Mouse (Mus musculus) liver, postnatal 0 days (tissue): Measurements from ENCODE around the gene Bnc1. TPM values are rescaled to one million over a fixed set of nuclear protein-coding genes. Genes with fewer than 3 reads are reported as not detected.

ENCODE experiments used
- ATAC-seq: fragments of 200-750 bp; cut with Nextera tagmentation; 2 replicates; pipeline ENCODE4 v1.8.0; 2017; ENCODE audit warnings: mild to moderate bottlenecking, moderate library complexity
- DNase-seq: peaks from one replicate; pipeline ENCODE4 v3.0.0-alpha.2; 2016
- H3K27ac ChIP-seq: fragments of 300-500 bp; sonication (generic); 2 replicates; pipeline ENCODE4 v1.5.1; 2014; ENCODE audit warnings: antibody characterized with exemption, moderate library complexity, mild to moderate bottlenecking, low read depth
- H3K27me3 ChIP-seq: fragments of 300-500 bp; sonication (generic); 2 replicates; pipeline ENCODE4 v1.6.1; 2014; ENCODE audit warnings: low read length, control low read depth, mixed read lengths; ENCODE audit not compliant: insufficient read depth
- H3K36me3 ChIP-seq: fragments of 300-500 bp; sonication (generic); replicated peaks from 2 replicates; pipeline ENCODE4 v1.6.1; 2014; ENCODE audit warnings: mild to moderate bottlenecking, control low read depth, low read length, moderate library complexity, mixed read lengths; ENCODE audit not compliant: insufficient read depth
- H3K4me1 ChIP-seq: fragments of 300-500 bp; sonication (generic); 2 replicates; pipeline ENCODE4 v1.6.1; 2014; ENCODE audit warnings: antibody characterized with exemption, mild to moderate bottlenecking, control low read depth; ENCODE audit not compliant: insufficient read depth
- H3K4me2 ChIP-seq: fragments of 300-500 bp; sonication (generic); 2 replicates; pipeline ENCODE4 v1.6.1; 2014; ENCODE audit warnings: low read depth, mild to moderate bottlenecking, low read length, moderate library complexity, mixed read lengths
- H3K4me3 ChIP-seq: fragments of 300-500 bp; sonication (generic); 2 replicates; pipeline ENCODE4 v1.5.1; 2014; ENCODE audit warnings: low read depth, low read length
- H3K9ac ChIP-seq: fragments of 300-500 bp; sonication (generic); replicated peaks from 2 replicates; pipeline ENCODE4 v1.6.1; 2014; ENCODE audit warnings: mild to moderate bottlenecking, moderate library complexity
- H3K9me3 ChIP-seq: fragments of 300-500 bp; sonication (generic); 2 replicates; pipeline ENCODE4 v1.6.1; 2016; ENCODE audit warnings: mild to moderate bottlenecking, control low read depth, low read length, mixed read lengths
- CTCF ChIP-seq: sonication (generic); IDR thresholded peaks from 2 replicates; pipeline ENCODE4 v1.5.1; 2016; ENCODE audit warnings: antibody characterized with exemption, low read depth
- EP300 ChIP-seq: IDR thresholded peaks from 2 replicates; pipeline ENCODE4 v1.6.1; 2016; ENCODE audit warnings: antibody characterized with exemption, low read depth, mild to moderate bottlenecking
- WGBS: fragments of 180-500 bp; shearing (Covaris S2); extraction: QIAGEN DNeasy Blood & Tissue Kit; methylation state at CpG from one replicate; pipeline ENCODE4 v1.1.7; 2014; ENCODE audit not compliant: insufficient replicate concordance; 5-methylcytosine and 5-hydroxymethylcytosine counted together
- polyA plus RNA-seq: library from polyadenylated mRNA; unstranded; fragments of >200 nt; fragmentation: Nextera tagmentation; extraction: Ambion mirVana; gene quantifications from 2 replicates; pipeline ENCODE4 v1.2.1, GENCODE M21; 2015

The Bnc1 gene
- polyA plus RNA-seq, 1 experiment from 2014 or later = 0.38 TPM

- Histone ChIP-seq H3K27ac (no peak overlapping the region), H3K4me2 (no peak overlapping the region), H3K9me3 (no peaks in the 10 kb centered on the region), H3K4me3 (no peak overlapping the region), H3K4me1 (no peaks in the 10 kb centered on the region), H3K36me3 (no peaks in the 10 kb centered on the region), H3K9ac (no peak overlapping the region), H3K27me3 (0 out of 2 replicates have a peak, but pooled peaks cover 9% of the 10 kb centered on the region)
- no peak for DNase-seq
- TF ChIP-seq EP300 = no peak
- no peak for TF ChIP-seq CTCF
- ATAC-seq = no peak
- 54% methylated on average over 4 of the region's 4 CpGs for WGBS
Measured at GRCm38 (mm10) chr7:81920314-81920713, 71.8 kb downstream of the Bnc1 start.

DNA sequence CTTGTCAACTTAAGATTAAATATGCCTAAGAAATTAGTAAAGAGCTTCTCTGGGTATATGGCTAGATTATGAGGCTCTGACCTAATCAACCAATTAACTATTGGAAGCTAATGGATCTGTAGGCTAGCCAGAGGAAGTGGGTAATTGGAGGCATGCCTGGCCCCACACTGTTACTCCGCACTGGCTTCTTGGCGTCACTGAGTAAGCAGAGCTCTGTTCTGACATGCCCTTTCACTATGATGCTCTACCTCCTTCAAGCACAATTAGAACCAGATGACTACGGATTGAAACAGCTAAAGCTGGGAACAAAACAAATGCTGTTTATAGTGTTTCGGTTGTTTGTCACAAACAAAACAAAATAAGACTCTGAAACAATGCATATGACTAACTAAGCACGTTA lies 73.8 kb downstream of the Bnc1 start:
- no peaks in the 10 kb centered on the region for H3K4me1 ChIP-seq
- no peak for ATAC-seq
- TF ChIP-seq EP300 (no peak), CTCF (no peak)

More for the DNA sequence above, 73.8 kb downstream of the Bnc1 start:
- WGBS = 68% methylated on average over 5 of the region's 5 CpGs
- no peak for DNase-seq
- H3K36me3 ChIP-seq = no peaks in the 10 kb centered on the region
- 0 out of 2 replicates have a peak, but pooled peaks cover 9% of the 10 kb centered on the region for H3K27me3 ChIP-seq
- H3K4me3 ChIP-seq = no peak overlapping the region
- no peak overlapping the region for H3K4me2 ChIP-seq
- no peaks in the 10 kb centered on the region for H3K9me3 ChIP-seq
- H3K27ac ChIP-seq = no peak overlapping the region
- H3K9ac ChIP-seq = no peak overlapping the region

Other genes with a start within 250 kb of the Bnc1 start
- 72.1 and 78.7 TPM in 2 replicates for gene Ramac, start 229.4 kb downstream of the Bnc1 start, polyA plus RNA-seq
- 21.8 and 24.3 TPM in 2 replicates for gene 3110040N11Rik, start 202.8 kb downstream of the Bnc1 start, polyA plus RNA-seq
- 16.6 and 20.8 TPM in 2 replicates for gene Btbd1, start 162.9 kb downstream of the Bnc1 start, polyA plus RNA-seq
- not detected in 2 replicates for gene Gm10160, start 136.5 kb downstream of the Bnc1 start, polyA plus RNA-seq
- 8.7 and 9.0 TPM in 2 replicates for gene Tm6sf1, start 133.3 kb downstream of the Bnc1 start, polyA plus RNA-seq
- gene Hdgfl3, start 57.8 kb downstream of the Bnc1 start, polyA plus RNA-seq = 0.59 and 0.66 TPM in 2 replicates
- gene Sh3gl3, start 181.5 kb upstream of the Bnc1 start, polyA plus RNA-seq = 0.09 and 0.15 TPM in 2 replicates